Mouse (Mus musculus): ENCODE results near the gene Sox6. TPM values are rescaled to one million over a fixed set of nuclear protein-coding genes. Genes with fewer than 3 reads are reported as not detected.

Gene Sox6
- polyA plus RNA-seq, 1 experiment from 2014 or later: 38.0 TPM

- no peak overlapping the region for H3K4me3 ChIP-seq (replicated peaks)
- no peak overlapping the region for H3K9ac ChIP-seq (replicated peaks)
- ATAC-seq (ENCODE audit: low FRiP score): no peak
- no peak overlapping the region for H3K4me2 ChIP-seq
- H3K9me3 ChIP-seq (replicated peaks): no peaks in the 10 kb centered on the region
- WGBS: 89% methylated on average over 5 of the region's 5 CpGs
- H3K4me1 ChIP-seq: no peaks in the 10 kb centered on the region
- no peak overlapping the region for H3K27ac ChIP-seq (replicated peaks)
- no peaks in the 10 kb centered on the region for H3K36me3 ChIP-seq
- H3K27me3 ChIP-seq (replicated peaks): no peaks in the 10 kb centered on the region
Measured at GRCm38 (mm10) chr7:115979813-115980512, 58.6 kb downstream of the Sox6 start.

DNA sequence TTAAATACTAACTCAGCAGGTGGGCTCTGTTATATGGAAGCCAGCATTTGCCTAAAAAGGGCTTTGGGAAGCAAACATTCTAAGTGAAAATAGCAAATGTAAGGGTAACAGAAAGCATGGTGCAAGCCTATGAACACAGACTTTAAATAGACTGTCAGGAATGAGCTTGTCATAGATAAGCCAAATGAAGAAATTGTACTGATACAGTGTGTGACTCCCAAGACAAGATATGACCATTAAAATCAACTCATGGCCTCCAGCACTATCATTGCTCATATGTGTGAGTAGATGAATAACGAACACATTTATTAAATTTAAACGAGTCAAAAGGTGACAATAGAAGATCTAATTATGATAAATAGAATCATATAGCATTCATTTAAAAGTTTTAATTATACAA lies 64.1 kb downstream of the Sox6 start:
- 85% methylated on average over 2 of the region's 2 CpGs for WGBS
- no peak overlapping the region for H3K4me2 ChIP-seq
- ATAC-seq (ENCODE audit: low FRiP score): no peak

DNA sequence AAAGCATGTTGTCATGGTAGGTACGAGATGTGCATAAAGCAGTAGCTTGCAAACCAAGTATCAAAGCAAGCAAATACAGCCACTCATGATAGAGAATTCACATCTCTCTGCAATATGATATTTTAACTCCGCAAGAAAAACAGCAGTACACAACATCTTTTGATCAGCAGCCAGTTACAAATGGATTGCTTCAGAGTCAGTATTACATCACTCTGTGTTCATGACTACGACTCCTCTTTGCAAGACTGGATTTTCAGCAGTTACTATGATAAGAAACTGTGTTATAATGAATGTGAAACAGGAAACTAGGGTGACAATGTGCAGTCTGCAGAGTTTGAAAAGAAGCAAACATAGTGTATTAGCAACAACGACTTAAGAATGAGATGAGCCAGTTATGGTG lies 71.4 kb downstream of the Sox6 start:
- H3K4me2 ChIP-seq: no peak overlapping the region

More for the DNA sequence above, 64.1 kb downstream of the Sox6 start:
- Histone ChIP-seq H3K9me3 (replicated peaks) (no peaks in the 10 kb centered on the region), H3K27ac (replicated peaks) (no peak overlapping the region), H3K4me3 (replicated peaks) (no peak overlapping the region), H3K27me3 (replicated peaks) (no peaks in the 10 kb centered on the region), H3K9ac (replicated peaks) (no peak overlapping the region), H3K4me1 (no peaks in the 10 kb centered on the region), H3K36me3 (no peaks in the 10 kb centered on the region)

DNA sequence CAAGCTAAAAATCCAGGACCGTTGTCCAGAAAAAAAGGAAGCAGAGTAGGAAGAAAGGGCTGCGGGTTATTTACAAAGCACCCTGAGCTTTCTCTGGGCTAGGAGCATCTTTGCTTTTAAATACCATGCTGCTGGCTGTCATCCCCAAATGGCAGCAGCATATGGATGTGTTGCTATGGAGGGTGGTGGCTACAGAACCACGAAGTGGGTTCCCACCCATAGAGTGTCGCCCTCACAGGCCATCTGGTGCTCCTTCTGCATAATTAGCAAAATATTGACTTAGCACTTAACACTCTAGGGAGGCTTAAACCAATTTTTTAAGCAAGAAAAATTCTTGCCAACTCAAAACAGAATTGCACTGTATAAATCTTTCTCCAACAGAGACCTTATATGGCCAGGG lies 72.4 kb downstream of the Sox6 start:
- no peak overlapping the region for H3K4me2 ChIP-seq
- no peaks in the 10 kb centered on the region for H3K9me3 ChIP-seq (replicated peaks)
- no peak overlapping the region for H3K4me3 ChIP-seq (replicated peaks)
- 32% methylated on average over 4 of the region's 4 CpGs for WGBS
- no peaks in the 10 kb centered on the region for H3K27me3 ChIP-seq (replicated peaks)
- no peaks in the 10 kb centered on the region for H3K36me3 ChIP-seq
- no peak for ATAC-seq (ENCODE audit: low FRiP score)
- H3K4me1 ChIP-seq: no peaks in the 10 kb centered on the region
- no peak overlapping the region for H3K9ac ChIP-seq (replicated peaks)
- H3K27ac ChIP-seq (replicated peaks): no peak overlapping the region

More for the DNA sequence above, 71.4 kb downstream of the Sox6 start:
- no peak for ATAC-seq (ENCODE audit: low FRiP score)
- no peak overlapping the region for H3K4me3 ChIP-seq (replicated peaks)
- no peak overlapping the region for H3K9ac ChIP-seq (replicated peaks)
- no peaks in the 10 kb centered on the region for H3K9me3 ChIP-seq (replicated peaks)
- H3K27me3 ChIP-seq (replicated peaks): no peaks in the 10 kb centered on the region
- 90% methylated on average over 4 of the region's 4 CpGs for WGBS
- H3K36me3 ChIP-seq: no peaks in the 10 kb centered on the region
- H3K4me1 ChIP-seq: no peaks in the 10 kb centered on the region
- no peak overlapping the region for H3K27ac ChIP-seq (replicated peaks)

DNA sequence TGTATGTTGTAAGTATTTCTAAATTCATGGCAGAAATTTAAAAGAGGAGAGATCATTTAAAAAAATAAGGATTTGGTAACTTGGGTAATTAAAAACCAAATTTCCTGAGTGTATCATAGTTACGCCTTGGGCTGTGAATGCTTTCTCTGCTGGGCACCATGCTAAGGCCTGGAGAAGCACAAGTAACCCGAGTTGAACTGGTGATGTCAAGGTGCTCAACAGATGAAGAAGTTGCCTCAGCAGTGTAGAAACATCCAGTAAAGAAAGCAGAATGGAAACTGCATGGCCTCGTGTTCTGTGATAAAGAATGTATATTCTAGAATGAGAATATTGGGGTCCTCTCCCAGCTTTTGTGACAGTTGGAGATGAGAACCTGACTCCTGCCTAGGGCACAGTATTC lies 85.5 kb downstream of the Sox6 start:
- no peak for ATAC-seq (ENCODE audit: low FRiP score)
- H3K27ac ChIP-seq (replicated peaks): no peak overlapping the region
- 88% methylated on average over 3 of the region's 3 CpGs for WGBS

GRCm38 (mm10) chr7:115952235-115952634 lies 86.4 kb downstream of the Sox6 start:
- H3K9me3 ChIP-seq (replicated peaks): no peaks in the 10 kb centered on the region
- no peak for ATAC-seq (ENCODE audit: low FRiP score)
- 58% methylated on average over 3 of the region's 3 CpGs for WGBS

More for the DNA sequence above, 85.5 kb downstream of the Sox6 start:
- Histone ChIP-seq H3K9me3 (replicated peaks) (no peaks in the 10 kb centered on the region), H3K9ac (replicated peaks) (no peak overlapping the region), H3K4me1 (no peaks in the 10 kb centered on the region), H3K4me3 (replicated peaks) (no peak overlapping the region), H3K4me2 (no peak overlapping the region), H3K36me3 (no peaks in the 10 kb centered on the region), H3K27me3 (replicated peaks) (no peaks in the 10 kb centered on the region)

GRCm38 (mm10) chr7:115951689-115952088 lies 86.9 kb downstream of the Sox6 start:
- Histone ChIP-seq H3K4me3 (replicated peaks) (no peak overlapping the region), H3K4me2 (no peak overlapping the region), H3K9me3 (replicated peaks) (no peaks in the 10 kb centered on the region), H3K27me3 (replicated peaks) (no peaks in the 10 kb centered on the region), H3K27ac (replicated peaks) (no peak overlapping the region), H3K36me3 (no peaks in the 10 kb centered on the region), H3K9ac (replicated peaks) (no peak overlapping the region), H3K4me1 (no peaks in the 10 kb centered on the region)
- WGBS: 84% methylated on average over 4 of the region's 4 CpGs
- no peak for ATAC-seq (ENCODE audit: low FRiP score)

More at GRCm38 (mm10) chr7:115952235-115952634, 86.4 kb downstream of the Sox6 start:
- H3K4me3 ChIP-seq (replicated peaks): no peak overlapping the region
- no peak overlapping the region for H3K27ac ChIP-seq (replicated peaks)
- no peaks in the 10 kb centered on the region for H3K36me3 ChIP-seq
- no peaks in the 10 kb centered on the region for H3K4me1 ChIP-seq
- H3K27me3 ChIP-seq (replicated peaks): no peaks in the 10 kb centered on the region
- H3K4me2 ChIP-seq: no peak overlapping the region
- H3K9ac ChIP-seq (replicated peaks): no peak overlapping the region

- no peak for ATAC-seq (ENCODE audit: low FRiP score)
- no peak overlapping the region for H3K27ac ChIP-seq (replicated peaks)
Measured at GRCm38 (mm10) chr7:115947916-115948315, 90.7 kb downstream of the Sox6 start.

GRCm38 (mm10) chr7:115946559-115946958 lies 92.0 kb downstream of the Sox6 start:
- no peak overlapping the region for H3K27ac ChIP-seq (replicated peaks)
- no peaks in the 10 kb centered on the region for H3K36me3 ChIP-seq
- no peak overlapping the region for H3K4me2 ChIP-seq
- 95% methylated on average over 12 of the region's 12 CpGs for WGBS
- no peaks in the 10 kb centered on the region for H3K4me1 ChIP-seq
- no peak for ATAC-seq (ENCODE audit: low FRiP score)
- no peaks in the 10 kb centered on the region for H3K27me3 ChIP-seq (replicated peaks)
- no peaks in the 10 kb centered on the region for H3K9me3 ChIP-seq (replicated peaks)
- no peak overlapping the region for H3K9ac ChIP-seq (replicated peaks)
- no peak overlapping the region for H3K4me3 ChIP-seq (replicated peaks)

More at GRCm38 (mm10) chr7:115947916-115948315, 90.7 kb downstream of the Sox6 start:
- Histone ChIP-seq H3K4me2 (no peak overlapping the region), H3K36me3 (no peaks in the 10 kb centered on the region), H3K4me1 (no peaks in the 10 kb centered on the region), H3K27me3 (replicated peaks) (no peaks in the 10 kb centered on the region), H3K4me3 (replicated peaks) (no peak overlapping the region), H3K9ac (replicated peaks) (no peak overlapping the region), H3K9me3 (replicated peaks) (no peaks in the 10 kb centered on the region)
- 47% methylated on average over 2 of the region's 2 CpGs for WGBS

DNA sequence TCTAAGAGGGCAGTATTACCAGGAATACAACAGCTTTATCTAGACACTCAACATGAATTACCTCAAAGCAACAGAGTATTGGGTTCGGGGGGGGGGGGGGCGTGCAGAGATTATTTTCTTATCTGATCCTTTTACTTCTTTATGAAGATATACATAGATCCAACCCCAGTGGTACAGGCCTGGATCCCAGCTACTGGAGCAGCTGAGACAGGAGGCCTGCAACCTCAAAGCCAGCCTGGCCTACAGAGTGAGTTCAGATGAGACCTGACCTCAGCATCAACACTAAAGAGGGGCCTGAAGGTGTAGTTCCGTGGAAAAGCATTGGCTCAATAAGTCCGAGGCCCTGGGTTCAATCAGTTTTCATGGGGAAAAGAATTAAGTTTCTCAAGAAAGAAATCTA lies 93.1 kb downstream of the Sox6 start:
- Histone ChIP-seq H3K9me3 (replicated peaks) (no peaks in the 10 kb centered on the region), H3K9ac (replicated peaks) (no peak overlapping the region), H3K4me1 (0 out of 2 replicates have a peak, but pooled peaks cover 3% of the 10 kb centered on the region), H3K4me3 (replicated peaks) (no peak overlapping the region), H3K36me3 (no peaks in the 10 kb centered on the region), H3K27me3 (replicated peaks) (no peaks in the 10 kb centered on the region), H3K4me2 (no peak overlapping the region), H3K27ac (replicated peaks) (no peak overlapping the region)
- no peak for ATAC-seq (ENCODE audit: low FRiP score)
- WGBS: 88% methylated on average over 4 of the region's 4 CpGs

DNA sequence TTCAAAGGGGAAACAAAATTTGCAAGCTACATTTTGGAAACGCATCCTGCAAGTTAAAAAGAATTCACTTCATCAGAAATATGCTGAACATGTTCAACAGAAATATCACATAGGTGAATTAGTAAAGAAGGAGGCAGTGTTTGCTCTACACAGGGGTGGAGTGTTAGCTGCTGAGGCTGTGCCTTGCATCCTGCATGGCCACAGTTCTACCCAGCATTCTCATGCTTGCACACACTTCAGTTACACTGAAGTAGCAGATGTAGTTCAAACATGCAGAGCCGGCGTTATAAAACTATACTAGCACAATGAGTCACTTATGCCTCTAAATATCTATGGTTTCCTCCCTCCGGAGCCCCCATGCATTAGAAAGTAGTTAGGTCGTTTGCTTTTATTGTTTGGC lies 94.3 kb downstream of the Sox6 start:
- Histone ChIP-seq H3K27ac (replicated peaks) (no peak overlapping the region), H3K4me2 (no peak overlapping the region), H3K9ac (replicated peaks) (no peak overlapping the region), H3K9me3 (replicated peaks) (no peaks in the 10 kb centered on the region), H3K4me3 (replicated peaks) (no peak overlapping the region), H3K36me3 (no peaks in the 10 kb centered on the region), H3K4me1 (0 out of 2 replicates have a peak, but pooled peaks cover 3% of the 10 kb centered on the region), H3K27me3 (replicated peaks) (no peaks in the 10 kb centered on the region)
- no peak for ATAC-seq (ENCODE audit: low FRiP score)
- 33% methylated on average over 5 of the region's 5 CpGs for WGBS

DNA sequence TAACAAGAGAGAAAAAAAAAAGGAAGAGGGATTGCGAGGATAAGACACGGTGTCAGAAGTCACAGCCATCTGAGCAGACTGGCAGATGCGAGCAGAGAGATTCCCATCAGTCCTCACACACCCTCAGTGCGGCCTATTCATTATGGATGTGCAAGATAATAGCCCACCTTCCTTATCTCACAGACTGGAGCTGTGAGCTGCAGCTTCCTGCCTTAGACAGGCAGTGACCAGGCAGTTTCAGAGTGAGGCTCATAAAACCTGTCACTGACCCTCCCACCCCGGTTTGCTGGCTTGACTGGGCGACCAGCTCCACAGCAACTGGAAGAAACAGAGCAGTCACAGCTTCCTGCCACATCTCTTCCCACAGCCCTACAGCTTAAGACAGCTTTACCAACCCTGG lies 96.8 kb downstream of the Sox6 start:
- Histone ChIP-seq H3K4me2 (no peak overlapping the region), H3K36me3 (no peaks in the 10 kb centered on the region), H3K4me1 (0 out of 2 replicates have a peak, but pooled peaks cover 3% of the 10 kb centered on the region), H3K4me3 (replicated peaks) (no peak overlapping the region), H3K9me3 (replicated peaks) (no peaks in the 10 kb centered on the region), H3K9ac (replicated peaks) (no peak overlapping the region), H3K27me3 (replicated peaks) (no peaks in the 10 kb centered on the region), H3K27ac (replicated peaks) (no peak overlapping the region)
- WGBS: 35% methylated on average over 6 of the region's 6 CpGs
- ATAC-seq (ENCODE audit: low FRiP score): no peak

Data from neural tube, embryonic 15.5 days (tissue).